Mouse (Mus musculus): ENCODE measurements at regions not wholly inside any gene's neighbourhood (a gene's known extent, or its start where the extent isn't known, plus 50 kb on each side); places are given as distances from the start of the nearest gene placed in this dataset.

DNA sequence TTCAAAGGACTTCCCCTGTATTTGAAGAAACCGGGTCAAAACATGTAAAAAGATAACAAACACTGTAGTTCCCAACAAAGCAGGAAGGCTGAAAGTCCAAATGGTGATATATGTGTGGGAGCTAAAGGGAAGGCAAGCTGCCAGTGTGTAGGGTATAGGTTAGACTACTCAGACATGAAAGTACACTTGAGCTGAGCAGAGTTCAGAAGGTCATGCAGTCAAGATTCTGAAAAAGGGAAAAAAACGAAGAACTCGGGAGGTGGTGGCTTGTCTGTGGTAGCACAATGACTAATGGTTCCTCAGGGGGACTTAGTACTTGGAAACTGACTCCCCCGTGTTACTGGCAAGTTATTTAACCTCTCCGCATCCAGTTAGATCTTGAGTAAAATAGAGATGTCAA lies 130.3 kb upstream of the Tent5a start:
- no peak for ATAC-seq (ENCODE audit: insufficient number of reproducible peaks, low FRiP score, low TSS enrichment)

DNA sequence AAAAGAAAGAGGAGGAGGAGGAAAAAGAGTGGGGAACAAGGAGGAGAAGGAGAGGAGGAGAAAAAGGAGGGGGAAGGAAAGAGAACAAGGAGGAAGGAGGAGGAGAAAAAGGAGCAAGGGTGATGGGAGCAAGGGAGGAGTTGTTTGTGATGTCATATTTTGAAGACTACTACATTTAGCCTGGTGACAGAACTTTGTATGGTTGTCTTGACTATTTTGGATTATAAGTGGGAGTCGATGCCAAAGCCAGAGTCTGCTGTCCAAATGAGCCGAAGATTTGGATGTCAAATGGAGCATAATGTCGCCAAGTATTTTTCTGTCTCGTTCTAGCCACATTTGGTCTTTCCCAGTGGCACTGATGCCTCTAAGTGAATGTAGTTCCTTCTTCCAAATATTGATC lies 128.2 kb upstream of the Tent5a start:
- no peak for ATAC-seq (ENCODE audit: insufficient number of reproducible peaks, low FRiP score, low TSS enrichment)

DNA sequence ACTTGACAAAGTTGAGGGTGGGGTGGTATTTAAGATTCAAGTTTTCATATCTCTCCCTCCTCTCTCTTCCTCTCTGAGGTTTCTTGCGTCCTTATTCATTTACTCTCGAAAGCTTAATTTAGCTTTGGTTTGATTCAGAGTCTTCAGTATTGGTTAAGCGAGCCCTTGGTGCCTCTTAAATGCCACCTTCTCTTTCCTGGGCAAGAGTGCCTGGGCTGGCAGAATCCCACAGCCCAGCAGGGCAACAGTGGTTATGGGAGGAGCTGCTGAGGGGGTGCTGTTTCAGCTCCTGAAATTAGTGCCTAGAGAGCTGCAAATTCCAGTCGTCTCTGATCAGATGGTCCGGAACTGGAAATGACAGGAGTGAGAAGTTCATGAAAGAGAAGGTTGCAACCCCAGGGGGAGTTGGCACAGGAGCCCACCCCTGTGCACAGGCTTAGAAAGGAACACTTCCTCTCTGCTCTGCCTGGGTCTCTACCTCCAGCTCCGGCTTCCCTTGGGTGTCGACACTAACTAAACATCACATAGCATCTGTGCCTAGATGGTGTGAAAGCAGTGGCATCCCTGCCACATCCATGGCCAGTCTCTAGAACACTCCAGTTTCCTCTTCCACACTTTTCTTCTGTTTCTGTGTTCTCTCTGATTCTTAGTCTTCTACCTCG lies 125.2 kb upstream of the Tent5a start:
- no peak for ATAC-seq (ENCODE audit: insufficient number of reproducible peaks, low FRiP score, low TSS enrichment)

DNA sequence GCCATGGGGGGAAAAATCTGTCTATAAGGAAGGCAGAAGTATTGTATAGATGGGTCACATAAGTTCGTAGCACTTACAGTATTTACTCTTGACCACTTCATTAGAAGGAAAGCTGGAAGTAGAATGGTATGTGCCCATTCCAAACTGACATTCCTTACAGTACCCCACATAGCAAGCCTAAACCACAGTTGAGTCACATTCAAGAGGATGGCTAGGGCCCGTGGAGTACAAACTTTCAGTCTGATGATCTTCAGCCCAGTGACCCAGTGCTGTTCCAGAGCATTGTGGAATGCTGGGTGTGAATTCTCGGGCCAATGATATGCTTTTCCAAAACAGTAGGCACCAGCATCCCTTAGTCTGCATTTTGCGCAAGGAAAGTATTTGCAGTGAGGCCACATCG lies 124.2 kb upstream of the Tent5a start:
- no peak for ATAC-seq (ENCODE audit: insufficient number of reproducible peaks, low FRiP score, low TSS enrichment)

DNA sequence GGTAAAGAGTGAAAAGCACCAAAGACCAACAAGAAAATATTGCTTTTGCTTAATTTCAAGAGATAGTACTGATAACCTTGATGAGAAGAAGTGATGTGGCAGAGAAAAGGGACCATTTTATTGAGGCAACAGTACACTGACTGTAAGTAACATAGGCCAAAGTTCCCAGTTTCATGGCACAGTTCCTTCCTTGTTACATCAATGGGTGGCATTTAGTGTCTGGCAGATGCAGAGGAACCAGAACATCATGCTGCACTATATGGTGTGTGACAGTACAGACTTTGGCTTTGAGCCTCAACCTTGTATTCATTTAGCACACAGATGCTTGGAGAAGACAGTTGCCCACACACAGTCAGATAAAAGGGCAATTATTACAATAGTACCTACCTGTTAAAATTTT lies 123.7 kb upstream of the Tent5a start:
- ATAC-seq (ENCODE audit: insufficient number of reproducible peaks, low FRiP score, low TSS enrichment): no peak

DNA sequence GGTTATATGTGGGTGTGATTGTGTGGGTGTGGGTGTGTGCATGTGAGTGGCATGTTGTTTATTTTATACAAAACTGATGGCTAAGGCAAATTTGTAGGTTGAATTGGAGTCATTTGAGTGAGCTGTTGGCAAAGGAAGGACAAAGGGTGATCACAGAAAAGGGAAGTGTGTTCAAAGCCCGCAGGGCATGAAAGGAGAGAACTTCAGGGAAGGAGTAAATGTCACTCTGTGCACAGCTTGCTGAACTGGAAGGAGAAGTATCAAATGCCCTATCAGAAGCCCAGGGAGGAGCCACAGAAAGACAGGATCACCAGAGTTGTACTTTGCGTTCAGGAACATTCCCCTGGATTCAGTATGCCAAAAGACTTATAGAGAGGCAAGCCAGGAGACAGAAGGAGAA lies 122.3 kb upstream of the Tent5a start:
- ATAC-seq (ENCODE audit: insufficient number of reproducible peaks, low FRiP score, low TSS enrichment): no peak

DNA sequence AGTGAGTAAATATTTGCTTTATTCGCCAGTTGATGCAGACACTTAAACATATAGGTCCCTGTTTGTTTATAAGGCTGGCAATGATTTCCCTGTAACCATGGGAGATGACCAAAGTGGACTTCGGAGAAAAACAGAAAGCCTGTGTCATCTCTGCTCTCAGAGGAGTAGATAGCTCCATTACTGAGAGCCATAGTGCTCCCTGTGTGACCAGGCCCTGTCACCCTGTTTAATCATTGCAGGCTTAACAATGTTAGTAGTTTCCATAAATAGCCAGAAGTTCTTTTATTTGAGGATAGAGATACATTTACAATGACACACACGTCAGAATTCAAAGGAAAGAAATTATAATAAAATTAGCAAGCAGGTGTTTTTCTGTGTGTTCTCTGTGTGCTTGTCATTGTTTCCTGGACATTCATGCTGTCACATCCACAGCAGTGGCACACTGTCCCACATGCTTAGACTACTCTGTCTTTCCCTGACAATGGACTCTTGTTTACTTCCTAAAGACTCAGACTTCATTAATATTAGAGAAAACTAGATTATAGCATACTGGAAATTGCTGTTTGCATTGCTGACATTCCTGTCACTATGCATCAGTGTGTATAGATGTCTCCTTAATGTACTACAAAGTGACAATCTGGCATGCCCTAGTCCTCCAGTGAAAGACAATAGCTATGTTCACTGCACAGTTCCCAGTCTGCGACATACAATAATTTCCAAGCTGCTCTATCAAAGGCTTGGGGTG lies 115.8 kb upstream of the Tent5a start:
- ATAC-seq (ENCODE audit: insufficient number of reproducible peaks, low FRiP score, low TSS enrichment): no peak

DNA sequence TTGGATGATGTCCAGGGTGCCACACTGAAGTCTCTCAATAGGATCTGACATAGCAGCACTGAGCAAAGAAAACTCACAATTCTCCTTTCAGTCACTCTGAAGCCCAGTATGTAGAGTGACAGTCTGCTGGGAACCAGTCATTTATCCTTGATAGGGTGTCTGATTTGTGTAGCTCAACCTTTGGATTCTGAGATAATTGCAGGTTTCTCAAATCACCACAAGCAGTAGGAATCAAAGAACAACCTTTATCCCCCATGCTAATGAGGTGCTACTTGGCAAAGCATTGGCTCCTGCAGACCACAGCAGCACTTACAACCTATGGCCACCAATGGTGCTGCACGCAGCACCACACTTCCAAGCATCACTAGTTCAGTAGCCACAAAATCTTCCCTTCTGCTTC lies 112.5 kb upstream of the Tent5a start:
- ATAC-seq (ENCODE audit: insufficient number of reproducible peaks, low FRiP score, low TSS enrichment): no peak

DNA sequence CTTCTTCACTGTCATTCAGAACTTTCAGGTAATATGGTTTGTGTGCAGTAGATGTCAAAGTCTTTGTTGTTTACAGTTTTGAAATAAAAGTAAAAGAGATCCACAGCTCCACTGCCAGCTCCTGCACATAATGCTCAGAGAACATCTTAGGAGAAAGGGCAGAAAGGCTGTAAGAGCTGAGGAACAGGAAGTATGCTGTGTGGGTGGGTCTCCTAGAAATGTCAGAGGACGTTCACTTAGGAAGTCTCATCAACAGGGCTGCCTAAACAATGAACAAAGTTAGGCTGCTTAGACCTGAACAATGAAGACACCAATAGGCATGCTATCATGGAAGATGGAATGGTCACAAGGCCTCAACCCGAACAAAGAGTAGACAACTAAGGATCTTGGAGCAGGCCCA lies 105.1 kb upstream of the Tent5a start:
- ATAC-seq (ENCODE audit: insufficient number of reproducible peaks, low FRiP score, low TSS enrichment): no peak

DNA sequence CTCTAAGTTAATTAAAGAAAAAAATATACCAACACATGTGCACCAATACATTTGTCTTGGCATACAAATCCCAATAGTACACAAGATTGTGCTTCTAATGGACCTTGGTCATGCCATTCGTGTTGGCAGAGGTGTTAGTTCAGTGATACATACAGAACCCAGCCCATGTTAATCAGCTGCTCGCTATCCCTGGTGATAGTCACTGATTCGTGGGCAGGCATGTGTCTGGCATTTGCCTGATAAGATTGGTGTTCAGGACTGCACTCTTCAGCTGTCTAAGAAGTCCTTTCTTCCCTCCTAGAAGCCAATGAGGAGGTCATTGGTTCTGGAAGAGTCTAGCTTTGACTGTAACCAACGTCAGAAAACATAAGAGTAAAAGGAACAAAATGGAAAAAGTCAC lies 99.7 kb upstream of the Tent5a start:
- ATAC-seq (ENCODE audit: insufficient number of reproducible peaks, low FRiP score, low TSS enrichment): no peak

DNA sequence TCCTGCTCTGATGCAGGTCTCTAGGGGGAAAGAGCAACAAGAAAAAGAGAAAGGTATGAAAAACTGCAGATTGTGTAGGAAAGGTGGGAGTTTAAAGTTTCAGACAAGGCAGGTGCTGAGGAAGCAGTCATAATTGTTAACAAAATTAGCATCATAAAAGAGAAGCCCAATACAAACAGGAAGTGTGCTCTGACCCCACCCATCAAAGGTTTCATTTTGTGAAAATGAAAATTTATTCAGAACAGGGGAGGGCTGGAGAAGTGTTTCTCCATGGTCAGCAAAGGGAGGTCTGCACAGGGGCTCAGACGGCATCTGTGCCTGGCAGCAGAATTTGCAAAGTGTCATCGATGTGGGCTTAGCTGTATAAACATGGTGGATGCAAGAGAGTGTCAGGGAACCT lies 96.8 kb upstream of the Tent5a start:
- no peak for ATAC-seq (ENCODE audit: insufficient number of reproducible peaks, low FRiP score, low TSS enrichment)

DNA sequence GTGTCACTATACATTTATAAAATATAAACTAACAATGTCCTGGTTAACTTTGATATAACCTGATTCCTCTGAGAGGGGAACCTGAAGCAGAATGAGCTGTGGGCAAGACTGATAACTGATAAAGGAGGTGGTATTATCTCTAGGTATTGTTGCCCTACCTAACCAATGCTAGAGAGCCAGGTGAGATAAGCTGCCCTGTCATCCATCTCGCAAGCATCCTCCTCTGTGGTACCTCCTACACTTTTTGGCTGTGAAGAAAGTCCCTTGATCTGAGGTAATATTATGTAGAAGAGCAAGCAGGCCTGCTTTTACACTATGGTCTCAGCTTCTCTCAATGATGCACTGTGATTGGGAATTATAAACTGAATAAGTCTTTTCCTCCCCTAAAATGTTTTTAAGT lies 87.2 kb upstream of the Tent5a start:
- no peak for ATAC-seq (ENCODE audit: insufficient number of reproducible peaks, low FRiP score, low TSS enrichment)

DNA sequence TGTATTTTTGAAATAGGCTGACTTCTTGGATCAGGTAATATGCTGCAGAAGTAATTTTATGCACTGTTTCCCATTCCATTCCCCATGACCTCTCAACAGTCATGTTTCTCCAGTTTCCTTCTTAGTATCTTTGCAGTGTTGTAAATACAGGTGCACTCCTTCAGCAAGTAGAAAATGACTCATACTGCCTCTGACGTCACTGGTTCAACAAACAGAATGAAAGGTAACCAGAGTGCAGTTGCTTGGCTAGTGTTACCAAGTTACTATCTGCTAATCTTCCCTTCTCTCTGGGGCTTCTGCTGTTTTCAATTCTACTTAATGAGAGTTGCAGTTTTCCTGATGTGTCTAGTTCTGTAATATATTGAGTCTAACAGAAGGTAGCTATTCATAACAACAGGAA lies 86.7 kb upstream of the Tent5a start:
- no peak for ATAC-seq (ENCODE audit: insufficient number of reproducible peaks, low FRiP score, low TSS enrichment)

DNA sequence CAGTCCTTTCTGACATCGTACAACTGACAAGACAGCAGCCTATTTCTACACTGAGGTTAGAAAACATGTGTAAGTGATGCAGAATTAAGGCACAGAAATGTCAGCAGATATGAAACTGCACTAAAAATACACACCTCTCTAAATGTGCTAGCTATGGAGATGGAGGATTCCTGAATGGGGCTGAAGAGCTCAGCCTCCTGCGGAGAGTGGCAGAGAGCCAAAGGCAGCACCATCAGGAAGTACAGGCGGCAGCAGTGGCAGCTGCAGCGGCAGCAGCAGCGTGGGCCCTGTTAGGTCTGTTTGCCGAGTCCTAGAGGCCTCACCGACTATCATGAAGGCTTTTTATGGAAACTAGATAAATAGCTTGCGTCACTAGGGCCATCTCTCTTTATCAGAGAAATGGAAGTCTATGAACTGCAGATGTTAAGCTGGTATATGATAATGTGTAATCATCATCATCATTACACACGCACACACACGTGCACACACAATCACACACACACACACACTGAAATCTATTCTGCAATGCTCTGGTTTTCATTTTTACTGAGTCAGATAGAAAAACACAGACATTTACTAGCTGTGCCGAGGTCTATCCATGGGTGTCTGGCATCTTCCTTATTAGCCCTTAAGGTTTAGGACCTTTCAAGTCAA lies 83.6 kb upstream of the Tent5a start:
- ATAC-seq (ENCODE audit: insufficient number of reproducible peaks, low FRiP score, low TSS enrichment): no peak

DNA sequence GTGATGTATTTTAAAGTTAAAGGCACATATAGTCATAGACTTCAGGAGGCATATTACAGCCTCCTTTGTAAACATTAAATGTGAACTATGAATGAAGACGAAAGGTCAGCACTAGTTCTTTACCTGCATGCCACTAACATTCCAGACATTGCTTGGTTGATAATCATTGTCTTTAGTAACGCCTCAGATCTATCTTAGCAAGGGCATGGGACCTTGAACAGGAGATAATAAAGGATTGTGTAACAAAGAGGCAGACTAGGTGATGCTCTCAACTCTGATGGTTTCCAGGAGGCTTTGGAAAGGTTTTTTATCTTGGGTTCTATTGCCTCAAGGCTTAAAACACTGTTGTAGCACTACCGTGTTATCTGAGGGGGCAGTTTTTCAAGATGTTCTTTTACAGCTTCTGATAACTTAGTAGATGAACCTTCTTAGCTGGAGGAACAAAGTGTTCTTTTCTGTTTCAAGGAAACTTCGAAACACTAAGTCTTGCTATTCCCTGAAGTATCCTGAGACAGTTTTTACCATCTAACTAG lies 82.9 kb upstream of the Tent5a start:
- ATAC-seq (ENCODE audit: insufficient number of reproducible peaks, low FRiP score, low TSS enrichment): no peak

DNA sequence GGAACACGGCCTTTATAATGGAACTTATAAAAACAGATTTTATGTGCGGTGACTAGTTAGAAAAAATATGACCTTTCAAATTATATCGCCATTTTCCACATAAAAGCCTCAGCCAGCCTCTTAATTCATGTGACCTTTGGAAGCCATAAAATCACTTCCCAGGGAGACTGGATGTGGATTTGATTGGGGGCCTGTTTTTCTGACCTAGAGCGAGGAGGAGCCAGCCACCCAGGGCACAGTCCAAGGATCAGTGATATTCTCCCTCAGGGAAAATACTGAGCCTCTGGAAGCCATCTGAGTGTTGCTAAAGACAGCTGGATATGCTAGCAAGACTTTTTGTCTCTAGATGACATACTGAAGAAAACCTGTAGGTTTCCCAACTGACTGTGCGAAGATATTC lies 81.3 kb upstream of the Tent5a start:
- ATAC-seq (ENCODE audit: insufficient number of reproducible peaks, low FRiP score, low TSS enrichment): no peak

DNA sequence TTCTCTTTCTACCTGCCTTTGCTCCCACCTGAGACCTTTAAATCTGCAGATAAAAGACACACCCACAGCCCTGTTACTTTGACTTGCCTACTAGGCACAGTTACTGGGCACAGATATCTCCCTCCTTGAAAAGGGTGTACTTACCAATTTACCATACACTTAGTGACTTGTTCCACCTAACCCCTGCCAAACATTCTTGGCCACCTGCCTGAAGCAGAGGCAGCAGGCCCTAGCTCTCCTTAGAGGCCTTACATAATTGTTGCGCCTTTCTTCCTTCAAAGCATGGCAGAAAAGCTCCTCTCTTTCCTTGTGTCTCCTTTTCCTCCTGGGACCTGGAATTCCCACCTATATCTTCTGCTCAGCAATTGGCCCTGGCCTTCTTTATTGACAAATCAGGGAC lies 80.4 kb upstream of the Tent5a start:
- no peak for ATAC-seq (ENCODE audit: insufficient number of reproducible peaks, low FRiP score, low TSS enrichment)

DNA sequence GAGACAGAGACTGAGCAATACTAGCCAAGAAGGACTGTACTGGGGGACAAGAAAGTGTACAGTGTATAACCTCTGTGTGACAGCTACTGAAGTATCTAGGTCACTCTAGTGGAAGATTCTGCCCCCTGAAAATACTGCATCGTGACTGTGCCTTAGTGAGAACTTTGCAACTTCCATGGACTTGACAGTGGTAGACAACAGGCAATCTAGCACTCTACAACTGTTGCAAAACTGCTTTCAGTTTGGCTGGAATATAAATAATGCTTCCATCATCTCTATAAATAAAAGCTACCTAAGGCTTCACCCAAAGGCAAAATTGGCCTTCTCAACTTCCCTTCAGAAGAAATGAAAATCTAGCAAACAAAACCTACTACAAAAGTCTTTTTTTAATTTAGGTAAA lies 74.6 kb upstream of the Tent5a start:
- ATAC-seq (ENCODE audit: insufficient number of reproducible peaks, low FRiP score, low TSS enrichment): no peak

DNA sequence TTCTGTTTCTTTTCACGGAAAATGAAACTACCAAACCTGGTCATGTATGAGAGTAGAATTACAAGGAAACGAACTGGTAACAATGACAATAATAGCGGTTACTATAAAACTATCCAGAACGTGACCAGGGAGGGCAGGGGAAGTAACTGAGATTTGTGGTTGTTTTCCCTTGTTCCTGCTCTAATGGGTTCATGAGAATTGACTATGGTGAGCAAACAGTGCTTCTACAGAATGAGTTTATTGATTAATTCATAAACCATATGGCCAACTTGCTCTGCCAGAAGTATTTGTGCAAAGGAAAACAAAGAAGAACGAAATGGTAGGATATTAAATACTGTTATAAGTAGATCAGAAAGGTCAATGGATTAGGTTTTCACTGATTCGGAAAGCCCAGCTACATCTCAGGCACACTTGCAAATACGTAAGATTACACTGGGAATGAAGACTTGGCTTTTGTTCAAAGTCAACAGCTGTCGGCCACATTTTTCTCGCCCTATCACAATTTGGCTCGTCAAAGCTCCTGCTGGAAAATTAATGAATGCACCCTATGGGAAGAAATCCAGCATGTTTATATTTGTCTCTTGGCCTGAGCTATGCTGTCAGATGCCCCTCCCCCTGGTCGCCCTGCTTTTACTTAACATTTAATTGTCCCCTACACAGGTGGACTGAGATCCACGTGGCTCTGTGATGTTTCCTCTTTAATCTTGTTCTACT lies 73.6 kb upstream of the Tent5a start:
- ATAC-seq (ENCODE audit: insufficient number of reproducible peaks, low FRiP score, low TSS enrichment): peak; percentile 52; the same call in 1 of the 2 replicates

DNA sequence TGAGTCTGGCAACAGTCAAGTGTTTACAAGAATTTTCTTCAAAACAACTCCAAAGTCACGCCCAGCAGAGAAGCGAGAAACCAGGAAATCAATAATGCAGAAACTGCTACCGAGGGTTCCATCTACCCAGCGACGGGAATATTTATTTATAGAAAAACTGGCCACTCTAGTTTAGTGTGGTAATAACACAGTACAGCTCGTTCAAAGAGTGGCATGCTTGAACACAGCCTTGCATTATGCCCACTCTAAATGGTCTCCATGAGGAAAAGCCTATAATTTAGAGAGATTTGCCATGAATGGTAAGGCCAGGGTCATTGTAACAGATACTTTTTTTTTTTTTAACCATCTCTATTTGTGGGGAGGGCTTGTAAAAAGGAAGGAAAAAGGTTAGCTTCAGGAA lies 67.8 kb upstream of the Tent5a start:
- no peak for ATAC-seq (ENCODE audit: insufficient number of reproducible peaks, low FRiP score, low TSS enrichment)

DNA sequence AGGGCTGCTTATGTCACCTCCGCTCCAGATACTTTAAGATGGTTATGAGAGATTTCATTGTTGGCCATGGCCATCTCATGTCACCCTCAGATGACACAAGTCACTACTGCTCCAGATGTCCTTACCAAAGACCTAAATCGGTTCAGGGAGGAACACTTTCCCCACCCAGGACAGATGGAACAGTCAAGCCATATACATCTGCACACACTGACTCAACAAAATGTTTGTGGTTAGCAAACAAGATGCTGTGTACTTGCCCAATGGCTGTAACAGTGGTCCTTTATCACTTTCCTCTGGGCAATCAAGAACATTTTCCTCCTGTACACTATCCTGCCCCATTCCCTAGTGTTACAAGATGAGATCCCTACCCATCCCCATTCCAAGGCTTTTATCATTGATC lies 64.1 kb upstream of the Tent5a start:
- ATAC-seq (ENCODE audit: insufficient number of reproducible peaks, low FRiP score, low TSS enrichment): no peak

All from cerebellum, adult (tissue).